Mouse (Mus musculus): ENCODE measurements around the gene Alpk3. TPM values are rescaled to one million over a fixed set of nuclear protein-coding genes. Genes with fewer than 3 reads are reported as not detected.

Gene Alpk3
- total and polyA plus RNA-seq, 3 experiments, result under 0.01 to 0.03 TPM; not detected in 1

DNA sequence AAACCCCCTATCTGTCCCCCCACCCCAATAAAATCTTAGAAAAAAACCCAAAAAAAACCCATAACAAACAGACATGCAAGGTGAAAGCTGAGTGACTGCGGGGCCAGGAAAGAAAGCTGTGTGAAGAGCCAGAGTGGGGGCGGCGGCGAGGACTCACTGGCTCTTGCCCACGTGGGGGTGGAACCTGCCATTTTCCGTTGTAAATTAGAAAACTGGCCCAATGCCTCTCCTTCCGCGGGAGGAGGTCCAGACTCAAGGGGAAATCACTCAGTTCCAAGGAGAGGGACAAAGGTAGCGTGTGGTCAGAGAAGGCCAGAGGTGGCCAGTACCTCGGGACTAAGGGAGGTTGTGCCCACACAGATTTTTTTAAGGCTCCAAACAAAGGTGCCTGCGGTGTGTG lies 4.5 kb downstream of the Alpk3 start:
- TF ChIP-seq UBTF (IDR thresholded peaks at IDR 0.05; ENCODE audit: borderline replicate concordance, insufficient read depth, low read depth, low read length), result no peak
- no peak for TF ChIP-seq MAX (IDR thresholded peaks at IDR 0.05; ENCODE audit: low read length)
- TF ChIP-seq MXI1 (IDR thresholded peaks at IDR 0.05; ENCODE audit: low read depth, low read length), result no peak
- H3K4me3 ChIP-seq (ENCODE audit: control insufficient read depth in 1 of 2, insufficient read depth in 1 of 2, low read depth in 2 of 2, low read length in 2 of 2), result no peak overlapping the region
- no peaks in the 10 kb centered on the region for H3K9me3 ChIP-seq (replicated peaks; ENCODE audit: insufficient read depth, low read length)
- DNase-seq (ENCODE audit: low read depth, low spot score), result no peak
- H3K27ac ChIP-seq (ENCODE audit: control insufficient read depth, low read depth, low read length), result no peak overlapping the region
- H3K4me1 ChIP-seq (ENCODE audit: control insufficient read depth in 1 of 2, insufficient read depth in 2 of 2, low read length in 2 of 2), result peaks cover 5 to 23% of the 10 kb centered on the region in 2 experiments
- no peaks in the 10 kb centered on the region for H3K79me2 ChIP-seq (ENCODE audit: control insufficient read depth, insufficient read depth, low read length, poor library complexity)
- H3K27me3 ChIP-seq (ENCODE audit: control insufficient read depth in 1 of 2, insufficient read depth in 2 of 2, low read length in 2 of 2), result no peaks in the 10 kb centered on the region
- H3K36me3 ChIP-seq (ENCODE audit: control insufficient read depth in 1 of 2, insufficient read depth in 2 of 2, low read length in 2 of 2), result peaks cover 0 to 16% of the 10 kb centered on the region in 2 experiments; a peak in 2 of 4 replicates
- no peak overlapping the region for H3K9ac ChIP-seq (ENCODE audit: control insufficient read depth, low read depth, low read length, poor library complexity, severe bottlenecking)

DNA sequence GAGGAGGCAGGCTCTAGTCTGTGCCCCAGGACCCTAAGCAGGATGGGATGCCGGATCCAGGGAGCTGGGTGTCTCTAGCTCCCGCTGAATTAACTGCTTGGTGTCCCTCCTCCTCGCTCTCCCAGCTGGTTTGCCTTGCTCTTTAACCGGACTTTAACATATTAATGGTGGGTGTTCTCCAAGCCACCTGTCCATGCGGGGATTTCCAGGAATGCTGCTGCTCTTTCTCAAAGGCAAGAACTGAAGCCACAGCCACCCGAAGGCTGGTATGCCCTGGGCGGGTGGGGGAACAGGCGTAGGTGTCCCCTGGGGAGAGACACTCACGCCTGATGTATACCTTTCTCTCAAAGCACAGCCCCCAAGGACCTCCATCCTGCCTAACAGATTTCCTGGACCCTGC lies 5.9 kb downstream of the Alpk3 start:
- peaks cover 0 to 6% of the 10 kb centered on the region in 2 experiments; a peak in 2 of 4 replicates for H3K27me3 ChIP-seq (ENCODE audit: control insufficient read depth in 1 of 2, insufficient read depth in 2 of 2, low read length in 2 of 2)
- peaks cover 2 to 16% of the 10 kb centered on the region in 2 experiments for H3K4me1 ChIP-seq (ENCODE audit: control insufficient read depth in 1 of 2, insufficient read depth in 2 of 2, low read length in 2 of 2)
- no peak overlapping the region for H3K9ac ChIP-seq (ENCODE audit: control insufficient read depth, low read depth, low read length, poor library complexity, severe bottlenecking)
- H3K79me2 ChIP-seq (ENCODE audit: control insufficient read depth, insufficient read depth, low read length, poor library complexity), result no peaks in the 10 kb centered on the region
- H3K4me3 ChIP-seq (ENCODE audit: control insufficient read depth in 1 of 2, insufficient read depth in 1 of 2, low read depth in 2 of 2, low read length in 2 of 2), result no peak overlapping the region
- H3K36me3 ChIP-seq (ENCODE audit: control insufficient read depth in 1 of 2, insufficient read depth in 2 of 2, low read length in 2 of 2), result peaks cover 0 to 10% of the 10 kb centered on the region in 2 experiments; a peak in 2 of 4 replicates
- H3K9me3 ChIP-seq (replicated peaks; ENCODE audit: insufficient read depth, low read length), result no peaks in the 10 kb centered on the region
- DNase-seq (ENCODE audit: low read depth, low spot score), result no peak
- no peak for TF ChIP-seq GATA1 (IDR thresholded peaks at IDR 0.05; ENCODE audit: low read depth, low read length)
- no peak for TF ChIP-seq ELF1 (IDR thresholded peaks at IDR 0.05; ENCODE audit: low read depth, low read length)
- no peak for TF ChIP-seq CHD2 (IDR thresholded peaks at IDR 0.05; ENCODE audit: low read length)
- TF ChIP-seq TCF12 (IDR thresholded peaks at IDR 0.05; ENCODE audit: low read depth, low read length), result no peak
- no peak for TF ChIP-seq POLR2AphosphoS2 (IDR thresholded peaks at IDR 0.05; ENCODE audit: low read length)
- TF ChIP-seq ZMIZ1 (IDR thresholded peaks at IDR 0.05; ENCODE audit: low read depth, low read length), result no peak
- TF ChIP-seq POLR2AphosphoS5 (IDR thresholded peaks at IDR 0.05; ENCODE audit: borderline replicate concordance, low read depth, low read length), result no peak
- TF ChIP-seq RAD21 (IDR thresholded peaks at IDR 0.05; ENCODE audit: low read depth, low read length), result no peak
- no peak for TF ChIP-seq E2F4 (IDR thresholded peaks at IDR 0.05; ENCODE audit: borderline replicate concordance, low read depth, low read length)
- TF ChIP-seq EP300 (IDR thresholded peaks at IDR 0.05; ENCODE audit: low read depth in 1 of 2, low read length in 2 of 2), result no peak
- no peak for TF ChIP-seq NELFE (IDR thresholded peaks at IDR 0.05; ENCODE audit: low read depth, low read length)
- no peak for TF ChIP-seq GABPA (IDR thresholded peaks at IDR 0.05; ENCODE audit: low read depth, low read length)
- TF ChIP-seq RCOR1 (IDR thresholded peaks at IDR 0.05; ENCODE audit: low read depth, low read length), result no peak
- no peak for TF ChIP-seq CHD1 (IDR thresholded peaks at IDR 0.05; ENCODE audit: low read depth, low read length)
- TF ChIP-seq USF2 (IDR thresholded peaks at IDR 0.05; ENCODE audit: borderline replicate concordance in 1 of 2, insufficient read depth in 1 of 2, low read depth in 1 of 2, low read length in 2 of 2), result no peak
- H3K27ac ChIP-seq (ENCODE audit: control insufficient read depth, low read depth, low read length), result no peak overlapping the region

All from MEL (cell line).